Mouse (Mus musculus): Measurements from ENCODE around the gene Ccl21b. TPM values are rescaled to one million over a fixed set of nuclear protein-coding genes. Genes with fewer than 3 reads are reported as not detected.
"Not testable (repeated sequence)": the region's sequence is repeated elsewhere in the genome, so short reads cannot be mapped to it uniquely, and the experiment has no call there.

The Ccl21b gene
- not detected in 2 replicates for polyA plus RNA-seq (2011; ENCODE audit: insufficient read depth, insufficient read length, low read depth, missing spikeins)

DNA sequence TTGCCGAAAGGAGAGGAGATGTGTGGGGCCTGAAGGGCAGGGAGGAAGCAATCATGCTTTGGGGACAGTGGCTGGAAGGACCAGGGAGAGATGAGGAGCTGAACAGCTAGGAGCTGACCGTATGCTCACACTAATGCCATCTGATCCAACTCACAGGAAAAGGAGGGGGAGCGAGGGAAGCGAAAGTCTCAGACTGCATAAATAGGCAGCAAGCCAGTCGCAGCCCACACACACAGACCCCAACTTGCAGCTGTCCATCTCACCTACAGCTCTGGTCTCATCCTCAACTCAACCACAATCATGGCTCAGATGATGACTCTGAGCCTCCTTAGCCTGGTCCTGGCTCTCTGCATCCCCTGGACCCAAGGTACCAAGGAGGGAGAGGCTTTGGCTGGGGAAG, at the start of gene Ccl21b:
TSS of gene Ccl21b (plus strand) at position 301 of the 400 bp plus-strand sequence.
- not testable (repeated sequence) for H3K9ac ChIP-seq (ENCODE audit: low read depth, poor library complexity, severe bottlenecking); H3K27ac ChIP-seq (ENCODE audit: insufficient read depth, low read length); H3K4me3 ChIP-seq (ENCODE audit: low read depth, low read length); H3K36me3 ChIP-seq (ENCODE audit: control insufficient read depth, insufficient read depth, low read length, poor library complexity, severe bottlenecking); H3K27me3 ChIP-seq (ENCODE audit: control insufficient read depth, insufficient read depth, low read length, poor library complexity, severe bottlenecking); H3K9me3 ChIP-seq (replicated peaks; ENCODE audit: control insufficient read depth, insufficient read depth, low read length, poor library complexity, severe bottlenecking); H3K4me1 ChIP-seq (ENCODE audit: control insufficient read depth, insufficient read depth, low read length)

DNA sequence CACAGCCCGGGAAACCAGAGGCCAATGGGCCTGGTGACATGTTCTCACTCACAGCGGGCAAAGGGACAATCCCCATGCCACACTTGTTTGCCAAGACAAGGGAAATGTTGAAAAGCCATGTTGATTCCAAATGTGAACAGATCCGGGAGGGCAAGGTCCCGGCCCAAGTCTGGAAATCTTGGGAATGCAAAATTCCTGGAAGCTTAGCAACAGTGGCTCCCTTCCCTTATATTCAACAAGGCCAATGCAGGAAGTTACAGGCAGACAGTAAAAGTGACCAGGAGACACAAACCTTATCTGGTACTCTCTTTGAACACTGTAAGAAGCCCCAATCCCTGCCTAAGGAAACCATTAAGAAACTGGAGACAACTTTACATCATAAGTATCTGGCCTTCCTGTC, 15.2 kb upstream of the Ccl21b start, which contains the start of gene Gm10600:
TSS of gene Gm10600 (plus strand) at position 301 of the 400 bp plus-strand sequence.
- H3K27me3 ChIP-seq (ENCODE audit: control insufficient read depth, insufficient read depth, low read length, poor library complexity, severe bottlenecking); H3K4me1 ChIP-seq (ENCODE audit: control insufficient read depth, insufficient read depth, low read length); H3K9ac ChIP-seq (ENCODE audit: low read depth, poor library complexity, severe bottlenecking); H3K27ac ChIP-seq (ENCODE audit: insufficient read depth, low read length); H3K4me3 ChIP-seq (ENCODE audit: low read depth, low read length); H3K9me3 ChIP-seq (replicated peaks; ENCODE audit: control insufficient read depth, insufficient read depth, low read length, poor library complexity, severe bottlenecking); H3K36me3 ChIP-seq (ENCODE audit: control insufficient read depth, insufficient read depth, low read length, poor library complexity, severe bottlenecking): not testable (repeated sequence)

DNA sequence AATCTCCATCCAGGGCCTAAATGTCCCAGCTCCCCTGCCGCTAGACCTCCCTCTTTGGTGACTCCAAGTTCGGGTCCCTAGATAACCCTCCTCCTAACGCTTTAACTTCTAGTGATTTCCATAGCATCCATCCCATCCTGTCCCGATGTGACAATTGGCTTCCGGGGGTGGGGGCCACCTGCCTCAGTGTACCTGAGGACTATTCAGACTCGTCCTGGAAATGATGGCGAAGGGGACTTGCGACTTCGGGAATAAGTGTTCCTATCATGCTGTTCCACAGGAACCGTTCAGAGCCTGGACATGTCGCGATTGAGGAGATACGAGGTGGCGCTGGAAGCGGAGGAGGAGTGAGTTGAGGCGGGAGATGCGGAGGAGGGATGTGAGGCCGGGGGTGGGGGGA, 38.4 kb downstream of the Ccl21b start, which contains the start of gene Gm21953:
TSS of gene Gm21953 (plus strand) at position 301 of the 400 bp plus-strand sequence.
- not testable (repeated sequence) for H3K27ac ChIP-seq (ENCODE audit: insufficient read depth, low read length); H3K27me3 ChIP-seq (ENCODE audit: control insufficient read depth, insufficient read depth, low read length, poor library complexity, severe bottlenecking); H3K4me3 ChIP-seq (ENCODE audit: low read depth, low read length); H3K9ac ChIP-seq (ENCODE audit: low read depth, poor library complexity, severe bottlenecking); H3K4me1 ChIP-seq (ENCODE audit: control insufficient read depth, insufficient read depth, low read length); H3K9me3 ChIP-seq (replicated peaks; ENCODE audit: control insufficient read depth, insufficient read depth, low read length, poor library complexity, severe bottlenecking); H3K36me3 ChIP-seq (ENCODE audit: control insufficient read depth, insufficient read depth, low read length, poor library complexity, severe bottlenecking)

Other genes starting within 250 kb of the Ccl21b start
- gene Gm21093, start 221.0 kb upstream of the Ccl21b start, polyA plus RNA-seq (2011; ENCODE audit: insufficient read depth, insufficient read length, low read depth, missing spikeins), result not detected in 2 replicates
- not detected in 2 replicates for gene Gm3893, start 164.6 kb upstream of the Ccl21b start, polyA plus RNA-seq (2011; ENCODE audit: insufficient read depth, insufficient read length, low read depth, missing spikeins)
- not detected in 2 replicates for gene Gm13304, start 140.9 kb upstream of the Ccl21b start, polyA plus RNA-seq (2011; ENCODE audit: insufficient read depth, insufficient read length, low read depth, missing spikeins)
- not detected in 2 replicates for gene Gm13306, start 102.3 kb upstream of the Ccl21b start, polyA plus RNA-seq (2011; ENCODE audit: insufficient read depth, insufficient read length, low read depth, missing spikeins)
- 1.7 TPM in 1 of 2 replicates, not detected in the other for gene Gm13305, start 87.2 kb upstream of the Ccl21b start, polyA plus RNA-seq (2011; ENCODE audit: insufficient read depth, insufficient read length, low read depth, missing spikeins)
- not detected in 2 replicates for gene Gm10600, start 15.1 kb upstream of the Ccl21b start, polyA plus RNA-seq (2011; ENCODE audit: insufficient read depth, insufficient read length, low read depth, missing spikeins)
- gene Gm21953, start 38.5 kb downstream of the Ccl21b start, polyA plus RNA-seq (2011; ENCODE audit: insufficient read depth, insufficient read length, low read depth, missing spikeins), result not detected in 2 replicates
- gene Fam205a3, start 62.6 kb downstream of the Ccl21b start, polyA plus RNA-seq (2011; ENCODE audit: insufficient read depth, insufficient read length, low read depth, missing spikeins), result not detected in 2 replicates
- gene Gm21586, start 183.6 kb downstream of the Ccl21b start, polyA plus RNA-seq (2011; ENCODE audit: insufficient read depth, insufficient read length, low read depth, missing spikeins), result not detected in 2 replicates
- gene Gm2163, start 211.0 kb downstream of the Ccl21b start, polyA plus RNA-seq (2011; ENCODE audit: insufficient read depth, insufficient read length, low read depth, missing spikeins), result not detected in 2 replicates